Mouse (Mus musculus): ENCODE results near the gene Plekha1.

- TF ChIP-seq CTCF (IDR thresholded peaks at IDR 0.05; ENCODE audit: control insufficient read depth, insufficient read depth, insufficient replicate concordance, low read depth, low read length) (no peak), POLR2A (IDR thresholded peaks at IDR 0.05; ENCODE audit: control insufficient read depth, low read depth, low read length) (no peak)
These were observed 32.8 kb downstream of the Plekha1 start for GRCm38 (mm10) chr7:130898373-130898772.
